Mouse (Mus musculus) thymus, adult 2 months (tissue): ENCODE results near the gene Tcp10a.
"Not testable (repeated sequence)": the region's sequence is repeated elsewhere in the genome, so short reads cannot be mapped to it uniquely, and the experiment has no call there.

Experiments used
- CTCF ChIP-seq: fragments of 200-500 bp; IDR thresholded peaks from 2 replicates; pipeline ENCODE4 v1.5.1; 2012; ENCODE audit warnings: mild to moderate bottlenecking, control low read depth, low read length, moderate library complexity, borderline replicate concordance; ENCODE audit not compliant: control insufficient read depth, poor library complexity, insufficient read depth; ENCODE audit errors: extremely low read depth
- POLR2A ChIP-seq: fragments of 200-500 bp; IDR thresholded peaks from 2 replicates; pipeline ENCODE4 v1.6.1; 2012; ENCODE audit warnings: mild to moderate bottlenecking, low read length, control low read depth, moderate library complexity; ENCODE audit not compliant: control insufficient read depth, poor library complexity, insufficient read depth; ENCODE audit errors: extremely low read depth

- not testable (repeated sequence) for TF ChIP-seq CTCF, POLR2A
These were observed 24.3 kb downstream of the Tcp10a start for GRCm38 (mm10) chr17:7348765-7349164.
